Mouse (Mus musculus): ENCODE results near the gene Sema6d.

Sema6d gene

DNA sequence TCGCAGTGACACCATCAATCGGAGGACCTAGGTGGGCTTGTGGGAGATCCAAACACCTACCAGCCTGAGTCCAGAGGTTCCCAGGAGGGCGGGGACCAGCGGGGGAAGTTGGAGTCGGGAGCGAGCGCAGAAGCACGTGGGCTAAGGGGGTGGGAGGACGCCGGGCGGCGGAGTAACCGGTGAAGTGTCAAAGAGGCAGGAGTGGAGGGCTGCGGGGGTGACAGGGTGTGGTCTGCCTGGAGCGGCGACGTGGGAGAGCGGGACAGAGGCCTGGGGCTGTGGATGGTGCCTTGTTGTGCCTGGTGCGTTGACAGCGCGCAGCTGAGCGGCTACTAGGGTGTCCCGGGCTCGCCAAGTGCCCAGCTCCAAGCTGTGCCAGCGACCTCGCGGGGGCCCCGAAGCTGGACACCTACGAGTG is at the start of gene Sema6d:
TSS of gene Sema6d (plus strand) at position 157 of the 418 bp plus-strand sequence.
- peak; percentile 21 to 46 for DNase-seq

DNA sequence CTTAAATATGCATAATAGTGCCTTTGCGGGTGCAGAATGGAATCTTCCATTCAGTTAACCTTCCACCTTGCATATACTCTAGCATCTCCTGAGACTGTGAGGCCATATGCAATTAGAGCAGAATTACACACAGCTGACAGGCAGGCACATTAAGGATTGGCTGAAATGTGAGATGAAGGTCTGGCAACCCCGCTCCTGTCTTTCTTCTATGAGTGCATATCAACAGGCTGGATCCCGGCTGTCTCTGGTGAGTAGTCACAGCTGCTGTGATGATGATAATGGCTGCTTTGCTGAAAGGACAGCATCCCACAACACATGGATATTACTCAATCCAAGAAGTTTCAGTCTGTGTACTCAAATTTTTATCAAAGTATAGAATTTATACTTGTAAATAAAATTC is 29.9 kb upstream of the Sema6d start:
- no peak for DNase-seq

DNA sequence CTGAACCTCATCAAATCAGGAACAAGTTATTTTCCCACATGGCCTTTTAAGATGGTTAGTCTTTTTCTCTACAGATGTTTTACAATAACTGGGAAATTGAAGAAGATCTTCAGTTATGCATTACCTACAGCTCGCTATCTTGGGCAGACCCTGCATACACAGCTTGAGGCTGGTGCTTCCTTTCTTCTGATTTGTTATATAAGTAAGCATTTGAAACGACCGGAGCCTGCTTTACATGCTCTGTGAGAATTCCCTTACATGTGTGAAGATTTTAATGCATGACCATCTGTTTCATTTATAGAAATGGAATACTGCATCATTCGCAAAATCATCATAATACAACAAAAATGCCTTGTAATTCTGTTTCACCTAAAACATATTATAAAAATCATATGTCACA is 21.4 kb upstream of the Sema6d start:
- no peak for DNase-seq

DNA sequence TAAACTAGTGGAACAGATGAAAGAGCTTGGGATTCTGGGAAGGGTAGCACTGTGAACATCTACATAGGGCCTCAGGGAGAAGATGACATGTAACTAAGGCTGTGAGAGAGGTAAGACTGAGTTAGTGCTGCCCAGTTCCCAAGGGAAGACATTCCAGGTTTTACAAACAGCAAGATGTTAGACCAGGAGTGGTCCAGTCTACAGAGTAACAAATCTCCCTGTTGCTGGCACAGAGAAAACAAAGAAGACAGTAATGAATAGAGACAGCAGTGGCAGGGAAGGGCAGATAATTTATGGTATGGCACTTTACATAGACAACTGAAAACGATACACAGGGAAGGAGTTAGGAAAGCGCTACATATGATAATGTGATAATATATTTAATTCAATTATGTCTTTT is 19.1 kb upstream of the Sema6d start:
- no peak for DNase-seq

DNA sequence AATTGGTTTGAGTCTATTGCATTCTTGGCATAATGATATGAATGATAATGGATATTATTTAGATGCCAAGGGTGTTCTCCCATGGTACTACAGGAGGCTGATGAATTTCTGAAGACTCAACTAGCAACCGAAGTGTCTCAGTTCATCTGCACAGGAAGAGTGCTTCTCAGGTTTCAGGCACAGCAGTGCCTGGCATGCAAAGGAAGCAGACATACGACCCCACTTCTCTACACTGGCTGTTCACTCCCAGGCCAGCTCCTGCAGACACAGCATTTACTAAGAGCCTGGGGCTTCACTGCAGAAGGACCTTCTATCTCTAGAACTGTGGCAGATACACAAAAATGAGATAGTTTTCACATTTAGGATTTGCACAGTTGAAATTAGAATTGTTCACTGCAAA is 18.4 kb upstream of the Sema6d start:
- DNase-seq = no peak

DNA sequence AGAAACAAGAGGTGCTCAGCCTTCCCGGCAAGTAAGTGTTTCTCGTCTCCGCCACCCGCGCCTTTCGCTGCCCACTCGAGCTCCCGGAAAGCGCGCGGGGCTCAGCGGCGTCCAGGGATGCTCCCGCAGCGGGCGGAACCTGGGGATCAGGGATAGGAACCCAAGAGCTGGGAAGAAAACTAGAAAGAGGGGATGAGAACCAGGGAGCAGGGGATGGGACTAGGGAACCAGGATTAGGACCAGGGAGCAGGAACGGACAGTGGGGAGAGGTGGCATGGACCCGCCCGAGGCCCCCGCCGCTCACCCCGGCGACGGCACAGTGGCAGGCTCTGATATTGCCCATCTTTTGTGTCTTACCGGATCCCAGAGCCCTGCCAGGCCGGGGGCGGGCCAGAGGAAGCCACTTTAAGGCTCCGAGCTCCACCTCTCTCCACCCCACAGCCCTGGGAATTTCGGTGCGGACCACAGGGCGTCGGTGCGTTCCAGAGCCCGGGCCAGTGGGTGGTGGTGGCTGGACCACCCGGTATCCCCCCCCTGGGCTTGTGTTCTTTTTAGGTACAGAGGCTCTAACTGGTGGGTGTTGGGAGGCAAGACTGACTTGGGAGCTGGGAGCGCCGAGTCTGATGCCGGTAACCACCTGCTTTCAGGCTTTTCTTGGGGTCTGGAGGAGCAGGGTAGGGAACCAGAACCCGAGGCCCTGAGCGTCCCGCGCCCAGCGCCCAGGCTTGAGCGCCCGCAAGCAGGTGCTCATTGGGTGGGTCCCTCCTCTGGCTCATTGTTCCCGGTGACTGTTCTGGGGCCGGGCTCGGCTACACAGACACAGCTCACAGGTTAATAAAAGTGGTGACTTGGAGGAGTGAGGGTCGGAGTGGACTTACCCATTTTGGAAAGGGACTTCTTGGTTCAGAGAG is 717 bp downstream of the Sema6d start:
- peak; percentile 43 to 50 for DNase-seq

DNA sequence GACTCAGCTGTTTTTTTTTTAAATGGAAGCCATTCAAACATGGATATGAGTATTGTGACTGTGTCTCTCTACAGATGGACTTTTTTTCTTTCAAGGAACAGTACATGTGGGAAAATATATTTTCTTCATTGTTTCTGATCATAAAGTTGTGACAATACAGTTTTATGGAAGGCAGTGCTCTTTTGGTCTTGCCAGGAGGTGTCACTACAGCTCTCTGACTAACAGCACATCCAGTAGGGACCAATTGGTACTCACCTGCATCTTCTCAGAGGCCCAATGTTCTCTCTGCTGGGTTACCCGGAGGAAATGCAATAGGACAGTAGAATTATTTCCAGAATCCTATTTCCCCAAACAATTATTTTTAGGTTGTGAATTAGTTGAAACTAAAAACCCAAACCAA is 9.9 kb downstream of the Sema6d start:
- DNase-seq = no peak

DNA sequence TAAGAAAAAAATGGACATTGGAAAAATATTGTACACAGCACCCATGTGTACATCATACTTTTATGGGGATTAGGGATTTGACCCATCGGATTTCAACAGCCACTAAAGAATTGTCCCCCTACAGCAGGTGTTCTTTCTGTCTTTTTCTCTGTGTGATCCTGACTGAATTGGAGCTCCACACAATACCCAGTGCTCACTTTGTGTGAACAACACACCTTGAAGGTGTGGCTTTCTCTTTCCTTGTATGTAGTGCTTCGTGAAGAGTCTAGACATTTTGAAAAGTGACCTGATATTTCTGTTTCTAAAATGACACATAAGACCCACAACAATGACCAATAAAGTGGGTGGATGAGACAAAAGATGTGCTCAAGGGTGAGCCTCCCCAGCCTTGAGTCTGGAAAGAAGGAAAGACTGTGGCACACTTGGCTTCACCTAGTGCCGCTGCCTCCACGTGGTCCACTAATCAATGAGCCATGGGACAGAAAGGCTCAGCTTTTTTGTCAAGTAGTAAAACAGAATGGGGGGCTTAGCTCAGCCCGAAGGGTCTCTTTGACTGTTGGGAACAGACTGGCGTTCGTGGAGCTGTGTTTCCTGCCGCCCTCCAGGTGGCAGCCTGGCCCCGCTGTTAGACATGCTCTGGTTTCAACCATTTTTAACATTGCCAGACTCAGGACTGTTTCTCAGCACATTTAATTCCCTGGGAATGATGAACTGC is 10.9 kb downstream of the Sema6d start:
- peak; percentile 67 to 69 for DNase-seq

DNA sequence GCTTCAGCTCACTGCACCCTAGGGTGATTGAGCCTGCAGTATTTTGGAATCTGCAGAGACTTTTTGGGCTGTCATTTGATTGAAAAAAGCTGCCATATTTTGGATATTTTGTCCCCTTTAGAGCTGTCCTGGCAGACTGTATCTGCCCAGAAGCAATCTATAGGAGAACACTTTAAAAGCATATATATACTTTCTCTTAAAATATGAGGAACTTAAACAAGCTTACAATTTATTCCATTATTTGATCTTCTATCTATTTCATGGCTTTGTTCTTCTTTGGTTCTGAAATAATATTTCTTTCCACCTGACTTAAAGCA is 11.4 kb downstream of the Sema6d start:
- no peak for DNase-seq

DNA sequence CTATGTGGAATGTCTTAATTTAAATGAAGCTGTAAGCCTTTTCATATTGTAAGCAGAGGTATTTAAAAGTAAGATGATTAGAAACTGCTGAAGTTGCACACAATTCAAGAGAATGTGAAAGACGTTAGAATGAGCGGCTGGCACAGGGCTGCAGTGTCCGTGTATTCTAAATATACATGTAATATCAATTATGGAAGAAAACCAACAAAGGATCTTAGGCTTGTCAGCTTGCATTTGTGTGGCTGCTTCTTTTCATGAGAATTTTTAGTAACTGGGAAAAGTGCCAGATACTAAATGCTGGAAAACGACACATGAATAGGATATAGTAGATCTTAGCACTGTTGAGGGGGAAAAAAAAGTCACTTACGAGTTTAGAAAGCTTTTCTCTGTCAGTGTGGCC is 11.8 kb downstream of the Sema6d start:
- no peak for DNase-seq

DNA sequence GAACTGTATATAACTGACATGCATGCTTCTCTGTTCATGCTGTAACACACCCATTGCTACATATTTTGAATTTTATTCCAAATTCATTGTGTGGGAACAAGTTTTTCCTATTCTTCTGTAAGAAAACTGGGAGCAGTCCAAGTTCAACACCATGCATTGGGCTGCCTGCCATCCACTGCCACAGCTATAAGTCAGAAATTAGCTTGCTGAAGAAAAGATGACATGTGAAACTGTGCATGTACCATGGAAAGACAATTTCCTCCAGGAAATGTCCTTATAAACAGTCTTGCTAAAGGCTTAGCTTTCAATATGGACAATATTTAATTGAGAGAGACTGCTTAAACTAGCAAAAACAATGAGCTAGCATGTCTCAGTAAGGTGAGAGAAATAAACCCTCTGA is 13.5 kb downstream of the Sema6d start:
- DNase-seq = peak; percentile 61 to 74

DNA sequence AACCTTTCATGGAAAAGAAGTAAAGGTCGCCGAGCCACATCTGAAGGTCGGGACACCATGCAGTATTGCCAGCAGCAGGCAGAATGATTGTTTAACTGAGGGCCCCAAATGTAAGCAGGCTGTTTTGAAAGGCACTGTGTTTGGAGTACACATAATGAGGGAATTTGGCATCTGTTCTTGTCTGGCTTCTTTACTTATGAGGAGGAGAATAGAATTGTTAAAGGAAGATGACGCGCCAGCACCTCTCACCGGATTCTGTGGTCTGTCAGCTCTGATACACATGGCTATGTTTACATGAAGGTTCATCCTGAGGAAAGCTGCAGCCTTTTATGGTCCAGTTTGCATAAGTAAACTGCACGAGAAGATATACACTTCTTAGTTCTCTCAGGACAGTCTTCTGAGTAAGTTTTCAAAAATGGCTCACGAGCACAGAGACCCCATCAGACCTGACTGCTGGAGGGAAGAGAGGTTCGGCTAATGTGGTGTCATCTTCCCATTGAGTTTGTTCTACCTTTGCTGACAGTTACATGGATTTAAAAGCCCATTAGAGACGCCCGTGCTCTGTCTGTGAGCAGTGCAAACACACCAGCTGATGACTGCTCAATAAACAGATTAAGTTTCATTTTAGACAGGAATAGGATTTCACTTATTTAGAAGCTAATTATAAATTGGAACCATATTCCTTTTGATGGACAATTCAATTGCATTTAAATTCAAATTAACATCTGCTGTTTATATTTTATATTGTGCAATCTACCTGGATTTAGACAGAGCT is 28.9 kb downstream of the Sema6d start:
- peak; percentile 46 to 73 for DNase-seq

DNA sequence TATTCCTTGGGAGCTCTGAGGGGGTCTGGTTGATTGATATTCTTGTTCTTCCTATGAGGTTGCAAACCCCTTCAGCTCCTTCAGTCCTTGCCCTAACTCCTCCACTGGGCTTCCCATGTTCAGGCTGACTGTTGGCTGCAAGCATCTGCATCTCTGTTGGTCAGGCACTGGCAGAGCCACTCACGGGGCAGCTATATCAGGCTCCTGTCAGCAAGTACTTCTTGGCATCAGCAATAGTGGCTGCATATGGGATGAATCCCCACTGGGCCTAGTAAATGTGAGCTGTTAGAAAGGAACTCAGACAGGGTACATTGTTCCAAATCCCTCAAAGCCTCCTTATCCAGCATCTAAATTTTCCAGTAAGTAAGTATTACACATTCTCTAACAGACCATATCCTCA is 30.6 kb downstream of the Sema6d start:
- DNase-seq = no peak

DNA sequence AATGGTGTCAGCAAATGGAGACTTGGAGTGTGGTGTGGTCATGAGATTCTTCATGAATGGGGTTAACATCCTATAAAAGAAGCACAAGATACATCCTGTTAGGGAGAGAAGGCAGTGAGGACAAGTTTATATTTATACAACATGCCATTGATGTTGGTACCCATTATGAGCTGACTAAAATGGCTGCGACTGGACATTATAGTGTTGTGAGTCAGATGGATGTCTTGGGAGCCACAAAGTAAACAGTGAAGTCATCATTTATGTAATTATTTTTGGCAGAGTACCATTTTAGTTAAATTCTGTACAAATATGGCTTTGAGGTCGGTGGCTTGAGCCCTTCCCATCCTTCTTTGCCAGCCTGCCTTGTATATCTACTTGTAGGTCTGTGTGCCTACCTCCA is 31.8 kb downstream of the Sema6d start:
- no peak for DNase-seq

DNA sequence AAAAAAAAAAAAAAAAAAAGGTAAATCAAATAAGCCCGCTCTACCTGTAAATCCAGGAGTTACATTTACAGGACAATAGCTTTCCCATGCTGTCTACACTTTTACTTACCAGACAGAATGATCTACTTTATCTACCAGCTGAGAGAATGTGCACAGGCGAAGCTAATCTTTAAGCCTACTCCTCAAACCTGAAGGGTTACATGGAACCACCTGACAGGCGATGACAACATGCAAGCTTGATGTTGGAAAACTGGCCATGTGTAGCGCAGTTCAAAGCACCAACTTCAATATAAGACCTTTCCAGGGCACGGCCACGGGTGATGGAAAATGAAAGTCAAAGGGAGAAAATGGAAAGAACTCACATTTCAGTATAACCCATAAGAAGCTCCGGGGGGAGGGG is 35.7 kb downstream of the Sema6d start:
- no peak for DNase-seq

DNA sequence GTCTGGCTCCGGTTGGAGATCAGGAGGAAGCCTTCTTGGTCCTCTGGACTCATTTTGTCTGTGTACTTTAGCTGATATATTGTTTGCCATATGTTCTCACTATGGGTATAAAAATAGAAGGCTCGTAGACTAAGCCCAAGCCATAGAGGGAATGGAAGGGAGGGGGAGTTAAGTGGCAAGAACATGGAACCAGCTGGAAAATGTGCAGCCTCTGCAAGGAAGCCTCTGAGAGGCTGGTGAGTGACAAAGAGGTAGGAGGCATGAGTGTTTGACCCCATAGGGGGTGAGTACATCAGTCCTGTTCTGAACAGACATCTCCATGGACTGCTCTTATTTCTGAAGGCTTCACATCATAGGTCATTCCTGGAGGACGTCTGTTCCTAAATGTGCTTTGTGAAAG is 37.1 kb downstream of the Sema6d start:
- DNase-seq = no peak

DNA sequence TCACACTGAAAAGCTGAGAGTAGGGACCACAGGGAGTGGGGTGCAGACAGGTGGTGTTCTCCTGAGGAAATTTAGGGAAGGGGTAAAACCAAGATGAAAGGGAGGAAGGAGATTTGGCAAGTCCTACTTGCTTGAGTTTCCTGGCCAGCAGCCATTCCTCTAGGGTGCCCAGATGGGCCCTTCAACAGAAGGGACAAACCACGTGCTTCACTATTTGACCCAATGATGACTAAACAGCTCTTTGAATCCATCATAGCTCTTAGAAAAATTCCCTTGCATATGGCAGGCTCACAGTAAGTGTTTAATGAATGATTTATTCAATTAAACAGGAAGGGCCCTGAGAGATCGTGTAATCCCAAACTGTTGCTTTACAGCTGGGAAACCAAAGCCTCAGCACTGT is 41.1 kb downstream of the Sema6d start:
- no peak for DNase-seq

DNA sequence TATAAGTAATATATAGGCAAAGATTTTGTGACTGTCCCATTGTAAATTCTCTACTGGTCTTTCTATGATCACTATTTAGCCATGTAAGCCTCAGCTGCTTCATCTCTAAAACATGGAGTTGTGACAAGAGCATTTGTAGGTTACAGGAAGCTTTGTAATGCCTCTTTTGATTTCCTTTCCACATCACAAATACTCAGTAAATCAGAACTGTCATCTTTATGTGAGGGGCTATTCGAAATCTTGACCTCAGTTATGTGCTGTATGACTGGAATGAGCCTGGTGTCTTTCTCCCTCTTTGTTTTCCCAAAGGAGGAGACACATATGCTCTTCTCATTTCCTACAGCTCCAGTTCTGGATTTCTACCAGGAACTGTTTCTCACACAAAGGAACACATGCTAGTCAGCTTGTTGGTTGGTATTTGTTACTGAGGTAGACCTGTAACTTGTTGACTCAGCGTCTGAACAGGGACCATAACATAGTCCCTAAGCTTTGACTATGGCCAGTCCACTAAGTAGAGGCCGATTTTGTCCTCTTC is 51.8 kb downstream of the Sema6d start:
- DNase-seq = no peak

DNA sequence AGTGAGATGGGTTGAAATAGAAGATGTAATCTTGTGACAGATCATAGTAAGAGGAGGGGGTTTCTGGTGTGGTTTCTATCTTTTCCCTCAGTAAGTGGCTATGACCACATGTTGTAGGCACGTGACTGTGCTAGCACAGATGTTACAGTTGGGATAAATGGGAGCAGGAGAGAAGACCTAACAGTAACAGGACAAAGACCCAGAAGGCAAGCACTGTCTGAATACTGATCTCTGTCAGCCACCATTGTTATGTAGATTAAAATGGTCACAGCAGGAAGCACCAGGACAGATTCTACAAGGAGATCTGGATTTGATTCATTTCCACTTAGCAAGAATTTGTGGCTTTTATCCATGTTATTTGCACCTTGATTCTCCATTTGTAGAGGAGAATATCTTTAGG is 55.8 kb downstream of the Sema6d start:
- DNase-seq = no peak

DNA sequence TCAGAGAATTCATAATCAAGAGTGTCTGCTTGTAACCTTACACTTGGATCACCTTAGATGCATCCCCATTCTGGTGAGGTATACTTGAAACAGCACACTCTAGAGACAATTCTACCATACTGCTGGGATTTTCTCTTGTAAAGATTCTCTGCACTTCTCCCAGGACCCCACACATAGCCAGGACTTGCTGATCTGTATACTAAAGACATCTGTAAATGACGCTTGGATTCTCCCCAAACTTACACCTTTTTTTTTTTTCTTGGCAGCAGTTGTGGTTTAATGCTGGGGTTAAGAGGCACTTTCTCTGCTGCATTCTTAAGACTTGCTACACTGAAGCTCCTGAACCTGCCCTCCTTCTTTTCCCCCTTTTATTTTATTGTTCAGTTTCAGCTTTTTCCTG is 68.4 kb downstream of the Sema6d start:
- DNase-seq = no peak

DNA sequence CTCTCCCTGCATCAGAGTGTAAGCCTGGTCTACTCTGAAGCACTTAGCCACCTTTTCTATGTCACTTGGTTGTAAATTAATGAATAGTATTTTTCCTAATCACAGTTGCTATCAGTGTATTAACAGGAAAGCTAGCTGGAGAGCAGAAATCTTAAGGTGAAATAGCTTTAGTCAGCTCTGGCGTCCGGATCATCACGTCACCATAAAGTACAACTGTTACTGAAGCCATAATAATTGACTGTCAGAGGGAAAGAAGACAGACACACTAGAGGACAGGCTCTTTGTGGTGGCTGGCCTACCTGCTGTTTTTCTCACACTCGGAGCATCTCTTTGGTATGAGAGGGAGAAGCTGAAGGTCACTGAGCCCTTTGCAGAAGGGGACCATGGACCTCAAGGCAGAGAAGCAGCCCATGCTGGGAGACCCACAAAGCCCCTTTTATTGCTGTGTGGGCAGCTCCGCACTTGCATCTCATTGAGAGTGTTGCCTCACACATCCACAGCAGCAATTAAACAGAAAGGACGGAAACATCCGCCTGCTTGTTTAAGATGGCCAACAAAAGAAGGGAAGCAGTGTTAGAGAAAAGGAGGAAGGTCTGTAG is 72.3 kb downstream of the Sema6d start:
- DNase-seq = no peak

DNA sequence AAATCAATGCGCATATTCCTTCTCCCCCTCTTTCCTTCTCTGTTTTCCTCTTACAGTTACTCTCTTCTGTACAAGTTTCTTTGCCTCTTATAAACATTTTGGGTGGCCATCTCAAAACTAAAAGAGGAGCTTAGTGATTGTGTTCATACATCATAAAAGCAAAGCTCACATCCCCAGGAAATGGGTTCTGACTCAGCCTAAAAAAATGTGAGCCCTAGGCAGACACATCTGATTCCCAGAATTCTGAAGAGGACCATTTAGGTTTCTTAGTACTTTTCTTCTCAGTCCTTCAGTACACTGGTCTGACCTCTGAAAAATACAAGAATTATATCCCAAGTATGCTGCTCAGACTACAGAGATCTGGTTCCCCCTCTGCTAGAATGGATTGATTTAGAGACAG is 78.6 kb downstream of the Sema6d start:
- DNase-seq = no peak

DNA sequence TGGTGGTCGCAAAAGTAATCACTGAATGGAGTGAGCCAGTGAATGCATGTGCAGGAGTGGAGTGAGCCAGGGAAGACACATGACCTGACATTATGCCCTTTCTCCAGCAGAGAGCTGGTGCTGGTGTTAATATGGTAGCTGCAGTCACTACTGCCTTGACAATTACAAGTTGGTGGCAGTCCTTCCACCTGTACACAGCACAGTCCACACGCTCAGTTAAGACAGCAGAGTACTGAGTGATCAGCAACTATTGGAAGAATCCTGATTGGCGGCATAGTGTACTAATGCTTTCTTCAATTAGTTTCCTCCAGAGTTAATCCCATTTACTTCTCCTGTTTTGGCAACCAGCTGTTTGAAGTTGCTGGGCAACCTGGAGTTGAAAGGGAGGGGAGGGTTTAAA is 81.9 kb downstream of the Sema6d start:
- no peak for DNase-seq
